In the genomic region with DNA sequence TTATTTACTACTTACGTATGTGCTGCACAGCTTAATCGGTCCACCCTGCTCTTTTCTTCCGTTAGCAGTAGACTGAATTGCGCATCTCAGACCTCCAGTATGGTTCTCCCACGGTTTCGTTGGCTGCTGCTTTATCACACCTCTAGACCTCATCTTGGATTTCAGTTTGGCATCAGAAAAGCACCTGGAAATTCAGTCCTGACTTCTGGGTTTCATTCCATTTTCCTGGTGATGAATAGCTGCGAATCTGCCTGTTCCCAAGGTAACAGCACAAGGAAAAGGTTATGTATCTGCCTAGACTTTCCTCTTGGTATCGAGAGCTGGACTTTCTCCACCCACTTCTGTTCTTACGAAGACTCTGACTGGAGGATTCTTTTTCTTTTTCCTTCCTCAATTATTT, we compare ENCODE assay signal across 8 mouse cellular contexts. TPM values are rescaled to one million over a fixed set of nuclear protein-coding genes. Genes with fewer than 3 reads are reported as not detected.
DNase-seq lines count a peak whose midpoint lies in the region; ATAC-seq and TF ChIP-seq lines count a peak whose summit lies in the region.

A gene (minus strand): TSS at position 101 of the 400 bp plus-strand sequence.

- no peak for TF ChIP-seq POLR2A in lung, adult 2 months (IDR thresholded peaks at IDR 0.05; ENCODE audit: borderline replicate concordance, extremely low read depth, low read depth, low read length)

- no peak for TF ChIP-seq CTCF in lung, adult 2 months (IDR thresholded peaks at IDR 0.05; ENCODE audit: insufficient read depth, low read length)

- H3K4me2 ChIP-seq in forebrain, embryonic 13.5 days, result no peak within 1 kb of the TSS
- H3K4me2 ChIP-seq in limb, embryonic 13.5 days (replicated peaks), result no peak within 1 kb of the TSS
- H3K4me2 ChIP-seq in stomach, embryonic 14.5 days (replicated peaks; ENCODE audit: low read depth, low read length), result no peak within 1 kb of the TSS

- no peak within 1 kb of the TSS for H3K27ac ChIP-seq in forebrain, embryonic 13.5 days
- H3K27ac ChIP-seq in limb, embryonic 13.5 days, result no peak within 1 kb of the TSS
- H3K27ac ChIP-seq in stomach, embryonic 14.5 days (ENCODE audit: low read length), result no peak within 1 kb of the TSS

- H3K27me3 ChIP-seq in forebrain, embryonic 13.5 days, result no peaks in the 10 kb centered on the region
- no peaks in the 10 kb centered on the region for H3K27me3 ChIP-seq in limb, embryonic 13.5 days
- no peaks in the 10 kb centered on the region for H3K27me3 ChIP-seq in stomach, embryonic 14.5 days (ENCODE audit: control insufficient read depth, insufficient read depth, low read length)

- H3K36me3 ChIP-seq in forebrain, embryonic 13.5 days (ENCODE audit: poor library complexity, severe bottlenecking), result no peaks in the 10 kb centered on the region
- H3K36me3 ChIP-seq in limb, embryonic 13.5 days, result no peaks in the 10 kb centered on the region
- H3K36me3 ChIP-seq in stomach, embryonic 14.5 days (ENCODE audit: control insufficient read depth, insufficient read depth, low read length), result no peaks in the 10 kb centered on the region

- no peak within 1 kb of the TSS for H3K9ac ChIP-seq in forebrain, embryonic 13.5 days
- no peak within 1 kb of the TSS for H3K9ac ChIP-seq in limb, embryonic 13.5 days
- no peak within 1 kb of the TSS for H3K9ac ChIP-seq in stomach, embryonic 14.5 days (replicated peaks; ENCODE audit: low read depth, low read length)

- no peak for DNase-seq in lung, adult 2 months
- DNase-seq in lung, postnatal 10 days, result no peak
- no peak for DNase-seq in heart, postnatal 36 days
- no peak for DNase-seq in ovary, postnatal 36 days (ENCODE audit: low spot score)

- 91% methylated on average over 9 of the region's 9 CpGs for WGBS in lung, adult 2 months
- WGBS in forebrain, embryonic 13.5 days, result 93% methylated on average over 9 of the region's 9 CpGs
- WGBS in limb, embryonic 13.5 days, result 83% methylated on average over 9 of the region's 9 CpGs
- 84% methylated on average over 9 of the region's 9 CpGs for WGBS in stomach, embryonic 14.5 days

- H3K9me3 ChIP-seq in forebrain, embryonic 13.5 days (replicated peaks), result no peaks in the 10 kb centered on the region
- no peaks in the 10 kb centered on the region for H3K9me3 ChIP-seq in limb, embryonic 13.5 days
- H3K9me3 ChIP-seq in stomach, embryonic 14.5 days (ENCODE audit: control insufficient read depth, low read depth, low read length), result no peaks in the 10 kb centered on the region

- no peak within 1 kb of the TSS for H3K4me3 ChIP-seq in lung, adult 2 months (replicated peaks; ENCODE audit: extremely low read depth, low read depth, low read length)
- H3K4me3 ChIP-seq in forebrain, embryonic 13.5 days, result no peak within 1 kb of the TSS
- H3K4me3 ChIP-seq in limb, embryonic 13.5 days, result no peak within 1 kb of the TSS
- H3K4me3 ChIP-seq in stomach, embryonic 14.5 days (ENCODE audit: low read depth, low read length), result no peak within 1 kb of the TSS

- no peaks in the 10 kb centered on the region for H3K4me1 ChIP-seq in lung, adult 2 months (ENCODE audit: control insufficient read depth, insufficient read depth, low read length)
- H3K4me1 ChIP-seq in forebrain, embryonic 13.5 days, result peaks cover 15% of the 10 kb centered on the region
- no peaks in the 10 kb centered on the region for H3K4me1 ChIP-seq in limb, embryonic 13.5 days
- H3K4me1 ChIP-seq in stomach, embryonic 14.5 days (ENCODE audit: control insufficient read depth, insufficient read depth, low read length), result no peaks in the 10 kb centered on the region

- no peak for ATAC-seq in forebrain, embryonic 13.5 days
- ATAC-seq in limb, embryonic 13.5 days (ENCODE audit: low FRiP score, low read depth), result no peak
- no peak for ATAC-seq in stomach, embryonic 14.5 days (ENCODE audit: insufficient number of reproducible peaks, insufficient read depth, low FRiP score, low read depth)
- ATAC-seq in inflammation-experienced regulatory T-cells, adult 6 months, result no peak

- intact Hi-C loops in heart, postnatal 36 days (cut with DNase I), result no loop called here

RNA-seq across cellular contexts. Expression of the gene that starts here (rescaled TPM):
- polyA plus RNA-seq in lung, adult 2 months (2012; rRNA removed), result 5.6 and 12.2 TPM in 2 replicates
- 14.5 and 16.2 TPM in 2 replicates for polyA plus RNA-seq in forebrain, embryonic 13.5 days (2015; fragmentation: Nextera tagmentation; extraction: Ambion mirVana)
- total RNA-seq in heart, postnatal 36 days (2021), result 10 to 100 TPM; 53.2 to 68.6 TPM
- polyA plus RNA-seq in limb, embryonic 13.5 days (2015; fragmentation: Nextera tagmentation; extraction: Ambion mirVana), result 19.6 and 21.6 TPM in 2 replicates
- polyA plus RNA-seq in stomach, embryonic 14.5 days (2014; fragmentation: Nextera tagmentation; extraction: Ambion mirVana), result 23.6 and 30.1 TPM in 2 replicates
- 1 to 10 TPM; 1.5 to 5.7 (median 3.0) TPM for polyA plus RNA-seq in inflammation-experienced regulatory T-cells, adult 6 months (2017; shearing (Covaris generic))
